Mouse (Mus musculus) erythroblast, embryonic 14.5 days (primary cell): ENCODE measurements around the gene Slf2.

Experiments used
- GATA1 ChIP-seq: IDR thresholded peaks from 2 replicates; pipeline ENCODE4 v1.6.1; 2012; ENCODE audit warnings: low read length, inconsistent platforms, mixed read lengths
- TAL1 ChIP-seq: IDR thresholded peaks from 3 replicates; pipeline ENCODE4 v1.6.1; 2012; ENCODE audit warnings: low read length, inconsistent platforms, mixed read lengths

- TF ChIP-seq GATA1 (no peak), TAL1 (no peak)
Observed at GRCm38 (mm10) chr19:44924699-44925098, 6.3 kb upstream of the Slf2 start.
